Mouse (Mus musculus) erythroblast, adult 5-6 weeks (primary cell): ENCODE measurements around the gene Gpx8. TPM values are rescaled to one million over a fixed set of nuclear protein-coding genes. Genes with fewer than 3 reads are reported as not detected.
A peak's percentile ranks its signal among the peaks of the same experiment; 100 is the strongest.

Experiments used
- ATAC-seq: replicated peaks from 2 replicates; pipeline ENCODE4 v1.8.0; 2016; ENCODE audit warnings: moderate number of reproducible peaks, mild to moderate bottlenecking, moderate TSS enrichment, inconsistent platforms; ENCODE audit not compliant: poor library complexity, low FRiP score, severe bottlenecking
- total RNA-seq, 2 experiments: library from RNA; stranded (forward) in 1 of 2; stranded (reverse) in 1 of 2; fragments of 150-400 nt in 1 of 2; fragments of 200-764, 138-1000 nt in 1 of 2; gene quantifications; 2 replicates each; pipeline versions ENCODE4 v1.2.3 to v1.2.4; 2015 to 2017; ENCODE audit warnings: low replicate concordance in 2 of 2

Gpx8 gene
- total RNA-seq (2015; ENCODE audit: low replicate concordance) (not detected in 2 replicates), total RNA-seq (2017; ENCODE audit: low replicate concordance) (not detected in 2 replicates)

- ATAC-seq = no peak
Observed at GRCm38 (mm10) chr13:113046211-113046883, at the start of gene Gpx8. Gene Gpx8 (minus strand): TSS chr13:113046410.

DNA sequence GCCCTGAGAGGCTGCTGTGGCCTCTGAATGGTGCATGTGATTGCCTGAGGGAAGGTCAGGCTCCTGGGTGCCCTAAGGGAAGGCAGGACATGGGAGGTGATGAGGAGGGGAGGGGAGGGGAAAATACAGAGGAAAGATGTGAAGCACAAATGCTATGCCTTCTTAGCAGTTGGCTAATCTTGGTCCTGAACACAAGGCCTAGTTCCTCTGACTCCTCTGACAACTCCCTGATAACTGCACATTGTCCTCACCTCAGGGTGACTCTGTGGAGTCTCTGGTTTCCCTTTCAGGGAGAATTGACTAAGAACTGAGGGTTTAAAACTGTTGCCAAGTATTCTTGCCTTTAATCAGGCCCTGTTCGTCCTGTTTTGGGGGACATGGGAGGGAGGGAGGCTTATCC, 48.4 kb upstream of the Gpx8 start:
- ATAC-seq = no peak

DNA sequence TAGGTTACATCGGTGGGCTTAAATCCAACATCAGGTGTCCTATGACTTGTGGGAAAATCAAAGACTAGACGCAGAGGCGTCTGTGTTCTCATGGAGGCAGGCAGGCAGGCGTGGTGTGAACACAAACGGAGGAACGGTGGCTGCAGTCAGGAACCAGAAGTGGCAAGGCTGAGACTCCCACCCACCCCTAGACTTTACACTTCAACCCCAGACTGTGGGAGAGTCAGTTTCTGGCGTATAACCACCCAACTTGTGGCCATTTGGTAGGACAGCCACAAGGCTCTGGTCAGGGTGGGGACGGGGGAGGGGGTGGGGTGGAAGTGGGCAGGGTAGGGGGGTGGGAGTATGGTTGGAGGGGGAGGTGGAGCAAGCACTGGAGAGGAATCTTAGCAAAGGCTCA, 44.3 kb upstream of the Gpx8 start:
- no peak for ATAC-seq

DNA sequence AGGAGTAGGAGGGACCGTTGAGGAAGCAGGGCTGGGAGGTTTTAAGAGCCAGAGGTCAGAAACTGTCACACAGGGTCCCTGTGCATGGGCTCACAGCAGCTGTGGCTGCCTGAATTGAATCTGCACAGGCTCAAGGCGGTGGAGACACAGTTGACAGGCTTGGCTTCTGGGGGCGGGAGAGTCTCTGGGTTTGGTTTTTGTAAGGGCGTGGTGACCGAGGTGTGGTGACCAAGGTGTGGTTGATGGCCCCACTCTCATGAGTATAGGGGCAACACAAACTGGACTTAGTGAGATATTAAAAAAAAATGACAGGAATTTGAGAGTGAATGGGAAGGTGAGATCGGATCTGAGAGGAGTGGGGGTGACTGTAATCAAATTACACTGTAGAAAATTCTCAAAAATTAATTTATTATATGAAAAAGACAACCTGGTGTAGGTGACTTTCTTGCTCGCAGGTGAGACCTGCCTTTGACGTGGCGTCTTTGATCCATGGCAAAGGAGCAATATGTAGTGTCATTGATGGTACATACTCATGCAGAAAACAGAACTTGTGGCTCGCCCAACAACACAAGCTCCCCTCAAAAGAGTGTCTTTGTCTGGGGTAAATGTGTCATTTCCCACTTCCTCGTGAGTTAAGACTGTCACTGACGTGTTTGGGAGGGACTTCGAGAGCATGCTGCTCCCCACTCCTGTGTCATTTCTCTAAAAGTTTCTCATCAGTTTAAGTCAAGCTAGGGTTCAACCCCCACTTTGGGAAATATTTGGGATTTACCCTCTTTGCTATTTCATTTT, 41.2 kb upstream of the Gpx8 start:
- ATAC-seq = no peak

DNA sequence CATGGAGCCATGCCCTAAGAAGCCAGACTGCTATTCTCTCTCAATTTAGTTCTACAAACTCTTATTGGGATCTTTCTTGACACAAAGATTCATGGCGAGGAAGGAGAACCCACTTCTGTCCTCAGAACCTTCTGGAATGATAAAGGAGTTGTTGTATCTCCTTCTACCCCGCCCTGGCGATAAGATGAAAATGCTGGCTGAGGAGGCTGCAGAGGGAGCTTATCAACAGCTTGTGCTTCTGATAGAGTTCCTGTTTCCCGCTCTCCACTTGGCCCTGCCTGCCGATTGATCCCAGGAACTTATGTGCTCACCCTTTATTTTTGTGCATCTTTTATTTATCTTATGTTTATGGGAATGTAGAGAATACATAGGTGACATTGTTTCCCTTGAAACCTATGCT, 38.5 kb upstream of the Gpx8 start:
- no peak for ATAC-seq

GRCm38 (mm10) chr13:113082101-113082500, 35.9 kb upstream of the Gpx8 start:
- no peak for ATAC-seq

DNA sequence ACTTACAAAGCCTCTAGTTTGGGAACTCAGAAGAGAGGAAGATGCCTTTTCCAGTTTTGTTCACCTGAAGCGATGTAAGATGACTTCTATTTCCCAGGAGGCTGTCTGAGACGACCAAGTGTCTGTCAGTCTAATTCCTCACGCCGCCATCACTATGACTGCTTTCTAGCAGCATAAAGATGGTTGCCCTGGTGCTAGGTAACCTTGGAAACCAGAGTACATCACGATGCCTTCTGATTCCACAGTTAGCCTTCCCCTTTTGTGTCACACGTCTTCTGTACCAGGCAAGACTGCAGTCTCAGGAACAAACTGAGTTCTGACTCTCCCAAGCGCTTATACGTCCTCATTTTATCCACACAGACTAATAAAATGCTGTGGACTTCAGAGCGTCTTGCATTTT, 32.8 kb upstream of the Gpx8 start:
- ATAC-seq = no peak

- no peak for ATAC-seq
Observed at GRCm38 (mm10) chr13:113064542-113064941, 18.3 kb upstream of the Gpx8 start.

DNA sequence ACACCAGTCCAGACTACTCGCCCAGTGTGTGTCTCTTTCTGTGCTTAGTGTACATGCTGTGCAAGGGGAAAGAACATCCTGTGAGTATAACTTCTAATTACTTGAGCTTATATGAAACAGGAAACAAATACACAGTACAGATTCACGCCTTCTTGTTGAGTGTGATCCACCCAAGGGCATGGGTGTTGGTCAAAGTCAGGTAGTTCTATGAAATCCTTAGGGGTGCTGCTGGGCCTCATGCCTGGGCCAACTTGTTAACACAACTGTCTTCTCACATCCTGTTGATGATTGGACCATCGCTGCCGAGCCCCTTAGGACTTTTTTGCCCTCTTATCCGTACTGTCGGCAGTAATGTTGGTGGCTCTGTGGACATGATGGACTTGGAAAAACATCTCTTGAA, 15.5 kb upstream of the Gpx8 start:
- no peak for ATAC-seq

GRCm38 (mm10) chr13:113055826-113056225, 9.6 kb upstream of the Gpx8 start:
- ATAC-seq = no peak

DNA sequence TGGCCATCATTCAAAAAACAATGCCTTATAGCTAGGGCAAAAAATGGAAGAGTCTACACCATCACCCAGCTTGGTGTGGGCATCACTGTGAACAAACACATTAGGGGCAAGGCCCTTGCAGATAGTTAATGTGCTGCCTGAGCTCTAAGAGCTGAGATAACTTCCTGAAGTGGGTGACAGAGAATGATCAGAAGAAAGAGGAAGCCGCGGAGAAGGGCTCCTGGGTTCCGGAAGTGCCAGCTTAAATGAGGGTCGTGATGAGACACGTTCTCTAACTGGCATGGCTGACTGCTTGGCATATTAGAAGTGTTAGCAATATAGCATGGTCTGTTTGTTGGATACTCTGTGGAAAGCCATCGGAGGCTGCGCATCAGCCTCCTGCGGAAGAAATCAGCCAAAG, 8.0 kb upstream of the Gpx8 start:
- ATAC-seq = no peak

- ATAC-seq = no peak
Observed at GRCm38 (mm10) chr13:113047647-113048046, 1.4 kb upstream of the Gpx8 start.

GRCm38 (mm10) chr13:113047018-113047417, 808 bp upstream of the Gpx8 start:
- 0 out of 2 replicates have a peak, but pooled peaks have one; percentile 43 for ATAC-seq

DNA sequence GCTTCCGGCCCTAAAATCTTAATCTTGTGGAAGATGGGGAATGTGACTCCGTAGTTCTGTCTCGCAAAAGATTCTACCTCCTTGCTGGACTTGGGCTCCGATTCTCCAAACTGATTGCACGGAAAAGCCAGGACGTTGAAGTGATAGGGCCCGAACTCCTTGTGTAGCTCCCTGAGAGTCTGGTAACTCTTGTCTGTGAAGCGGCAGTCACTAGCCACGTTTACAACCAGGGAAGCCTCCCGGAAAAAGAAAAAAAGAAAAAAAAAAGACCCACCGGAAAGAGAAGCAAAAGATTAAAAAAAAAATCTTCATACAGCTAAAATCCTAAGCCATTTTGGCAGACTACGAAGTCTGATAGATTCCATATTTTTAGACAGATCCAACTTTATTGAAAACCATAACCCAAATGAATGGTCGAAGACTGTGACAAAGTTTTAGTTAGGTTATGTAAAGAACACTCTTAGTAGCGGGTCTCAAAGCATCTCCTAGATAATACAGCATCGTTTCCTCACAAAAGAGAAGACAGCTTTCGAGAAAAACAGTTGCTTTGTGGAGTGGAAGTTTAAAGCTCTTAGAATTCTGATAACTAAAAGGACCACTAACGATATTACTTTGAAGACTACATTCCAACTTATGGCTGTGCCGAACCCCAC, 626 bp downstream of the Gpx8 start:
- ATAC-seq = no peak

DNA sequence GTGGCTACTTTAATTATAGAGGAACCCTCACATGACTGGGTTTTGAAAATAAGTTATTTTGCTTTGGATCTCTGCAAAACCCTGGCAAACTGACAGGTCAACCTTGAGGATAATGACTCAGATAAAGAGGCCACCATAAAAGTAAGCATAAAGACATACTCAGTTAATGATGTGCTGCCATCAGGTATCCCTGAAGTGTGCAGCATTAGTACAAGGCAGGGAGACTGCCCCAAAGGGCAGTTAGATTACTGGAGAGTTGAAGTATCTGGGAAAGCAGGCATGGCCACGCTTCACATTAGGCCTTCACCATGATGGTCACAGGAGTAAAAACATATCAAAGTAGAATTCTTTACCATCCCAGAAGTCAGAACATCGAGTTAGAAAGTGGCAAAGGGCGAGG, 1.3 kb downstream of the Gpx8 start:
- ATAC-seq = no peak

GRCm38 (mm10) chr13:113035852-113036251, 10.4 kb downstream of the Gpx8 start:
- peak; percentile 77 for ATAC-seq

- 0 out of 2 replicates have a peak, but pooled peaks have one; percentile 28 for ATAC-seq
Observed at GRCm38 (mm10) chr13:113034950-113035421, 11.2 kb downstream of the Gpx8 start, which contains the start of gene Cdc20b. Gene Cdc20b (plus strand): TSS chr13:113035111.

- ATAC-seq = no peak
Observed at GRCm38 (mm10) chr13:113034271-113034886, 11.8 kb downstream of the Gpx8 start.

DNA sequence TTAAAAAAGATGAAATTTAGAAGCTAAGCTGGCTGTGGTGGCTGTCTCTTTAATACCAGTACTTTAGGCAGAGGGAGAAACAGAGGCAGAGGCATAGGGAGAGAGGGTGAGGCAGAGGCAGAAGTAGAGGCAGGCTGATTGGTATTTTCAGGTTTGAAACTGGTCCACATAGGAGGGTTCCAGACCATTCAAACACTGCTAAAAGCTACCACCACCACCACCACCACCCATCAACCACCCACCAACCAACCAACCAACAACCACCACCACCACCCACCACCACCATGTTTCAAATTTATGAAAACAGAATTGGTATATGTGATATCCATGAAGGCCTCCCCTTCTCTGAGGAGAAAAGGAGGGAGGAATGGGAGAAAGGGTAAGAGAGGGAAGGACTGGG, 13.4 kb downstream of the Gpx8 start:
- ATAC-seq = no peak
